Mouse (Mus musculus): Measurements from ENCODE around the gene Cacng7. TPM values are rescaled to one million over a fixed set of nuclear protein-coding genes. Genes with fewer than 3 reads are reported as not detected.

The Cacng7 gene
- total and polyA plus RNA-seq, 3 experiments, result 0.04 to 0.11 TPM; not detected in 1

DNA sequence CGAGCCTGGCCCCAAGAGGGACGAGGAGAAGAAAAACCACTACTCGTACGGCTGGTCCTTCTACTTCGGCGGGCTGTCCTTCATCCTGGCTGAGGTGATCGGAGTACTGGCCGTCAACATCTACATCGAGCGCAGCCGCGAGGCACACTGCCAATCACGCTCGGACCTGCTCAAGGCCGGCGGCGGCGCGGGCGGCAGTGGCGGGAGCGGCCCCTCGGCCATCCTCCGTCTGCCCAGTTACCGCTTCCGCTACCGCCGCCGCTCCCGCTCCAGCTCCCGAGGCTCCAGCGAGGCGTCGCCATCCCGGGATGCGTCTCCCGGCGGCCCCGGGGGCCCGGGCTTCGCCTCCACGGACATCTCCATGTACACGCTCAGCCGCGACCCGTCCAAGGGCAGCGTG lies 82.1 kb downstream of the Cacng7 start:
- H3K27ac ChIP-seq (ENCODE audit: control insufficient read depth, low read depth, low read length), result no peak overlapping the region
- no peaks in the 10 kb centered on the region for H3K9me3 ChIP-seq (replicated peaks; ENCODE audit: insufficient read depth, low read length)
- peaks cover 0 to 3% of the 10 kb centered on the region in 2 experiments; a peak in 1 of 4 replicates for H3K36me3 ChIP-seq (ENCODE audit: control insufficient read depth in 1 of 2, insufficient read depth in 2 of 2, low read length in 2 of 2)
- peaks cover 0 to 9% of the 10 kb centered on the region in 2 experiments; a peak in 3 of 4 replicates for H3K4me1 ChIP-seq (ENCODE audit: control insufficient read depth in 1 of 2, insufficient read depth in 2 of 2, low read length in 2 of 2)
- no peak for DNase-seq (ENCODE audit: low read depth, low spot score)
- H3K4me3 ChIP-seq (ENCODE audit: control insufficient read depth in 1 of 2, insufficient read depth in 1 of 2, low read depth in 2 of 2, low read length in 2 of 2), result no peak overlapping the region
- TF ChIP-seq SIN3A (IDR thresholded peaks at IDR 0.05; ENCODE audit: low read length) (no peak), MEF2A (IDR thresholded peaks at IDR 0.05; ENCODE audit: extremely low read depth, insufficient replicate concordance, low read depth, low read length, poor library complexity, severe bottlenecking) (no peak), CHD1 (IDR thresholded peaks at IDR 0.05; ENCODE audit: low read depth, low read length) (no peak), TBP (IDR thresholded peaks at IDR 0.05; ENCODE audit: low read depth, low read length) (no peak), ZKSCAN1 (IDR thresholded peaks at IDR 0.05; ENCODE audit: low read depth, low read length) (no peak), HCFC1 (IDR thresholded peaks at IDR 0.05; ENCODE audit: low read depth, low read length) (no peak), RCOR1 (IDR thresholded peaks at IDR 0.05; ENCODE audit: low read depth, low read length) (no peak), UBTF (IDR thresholded peaks at IDR 0.05; ENCODE audit: borderline replicate concordance, insufficient read depth, low read depth, low read length) (no peak), POLR2AphosphoS5 (IDR thresholded peaks at IDR 0.05; ENCODE audit: borderline replicate concordance, low read depth, low read length) (no peak), SMC3 (IDR thresholded peaks at IDR 0.05; ENCODE audit: low read depth, low read length) (no peak), GATA1 (IDR thresholded peaks at IDR 0.05; ENCODE audit: low read depth, low read length) (no peak), MYC (IDR thresholded peaks at IDR 0.05; ENCODE audit: low read depth, low read length) (no peak), CHD2 (IDR thresholded peaks at IDR 0.05; ENCODE audit: low read length) (no peak), ZC3H11A (IDR thresholded peaks at IDR 0.05; ENCODE audit: low read depth, low read length) (no peak), E2F4 (IDR thresholded peaks at IDR 0.05; ENCODE audit: borderline replicate concordance, low read depth, low read length) (no peak), MXI1 (IDR thresholded peaks at IDR 0.05; ENCODE audit: low read depth, low read length) (no peak), POLR2A (IDR thresholded peaks at IDR 0.05; ENCODE audit: control insufficient read depth in 1 of 2, insufficient read depth in 1 of 2, low read depth in 1 of 2, low read length in 2 of 2, poor library complexity in 1 of 2) (no peak), ZNF384 (IDR thresholded peaks at IDR 0.05; ENCODE audit: low read depth, low read length) (no peak), USF2 (IDR thresholded peaks at IDR 0.05; ENCODE audit: borderline replicate concordance in 1 of 2, insufficient read depth in 1 of 2, low read depth in 1 of 2, low read length in 2 of 2) (no peak), POLR2AphosphoS2 (IDR thresholded peaks at IDR 0.05; ENCODE audit: low read length) (no peak)
- H3K27me3 ChIP-seq (ENCODE audit: control insufficient read depth in 1 of 2, insufficient read depth in 2 of 2, low read length in 2 of 2), result no peaks in the 10 kb centered on the region
- H3K79me2 ChIP-seq (ENCODE audit: control insufficient read depth, insufficient read depth, low read length, poor library complexity), result peaks cover 10% of the 10 kb centered on the region
- H3K9ac ChIP-seq (ENCODE audit: control insufficient read depth, low read depth, low read length, poor library complexity, severe bottlenecking), result no peak overlapping the region

GRCm38 (mm10) chr7:3415378-3415777 lies 82.6 kb downstream of the Cacng7 start:
- Histone ChIP-seq H3K4me3 (ENCODE audit: control insufficient read depth in 1 of 2, insufficient read depth in 1 of 2, low read depth in 2 of 2, low read length in 2 of 2) (no peak overlapping the region), H3K27ac (ENCODE audit: control insufficient read depth, low read depth, low read length) (no peak overlapping the region), H3K9me3 (replicated peaks; ENCODE audit: insufficient read depth, low read length) (no peaks in the 10 kb centered on the region), H3K27me3 (ENCODE audit: control insufficient read depth in 1 of 2, insufficient read depth in 2 of 2, low read length in 2 of 2) (no peaks in the 10 kb centered on the region), H3K4me1 (ENCODE audit: control insufficient read depth in 1 of 2, insufficient read depth in 2 of 2, low read length in 2 of 2) (peaks cover 0 to 9% of the 10 kb centered on the region in 2 experiments; a peak in 3 of 4 replicates), H3K9ac (ENCODE audit: control insufficient read depth, low read depth, low read length, poor library complexity, severe bottlenecking) (no peak overlapping the region), H3K79me2 (ENCODE audit: control insufficient read depth, insufficient read depth, low read length, poor library complexity) (peaks cover 10% of the 10 kb centered on the region), H3K36me3 (ENCODE audit: control insufficient read depth in 1 of 2, insufficient read depth in 2 of 2, low read length in 2 of 2) (peaks cover 0 to 3% of the 10 kb centered on the region in 2 experiments; a peak in 1 of 4 replicates)
- TF ChIP-seq MAZ (IDR thresholded peaks at IDR 0.05; ENCODE audit: low read depth, low read length) (no peak), KAT2A (conservative IDR thresholded peaks at IDR 0.05; ENCODE audit: low read depth, low read length) (no peak), ZMIZ1 (IDR thresholded peaks at IDR 0.05; ENCODE audit: low read depth, low read length) (no peak), RAD21 (IDR thresholded peaks at IDR 0.05; ENCODE audit: low read depth, low read length) (no peak), CHD1 (IDR thresholded peaks at IDR 0.05; ENCODE audit: low read depth, low read length) (no peak), GATA1 (IDR thresholded peaks at IDR 0.05; ENCODE audit: low read depth, low read length) (no peak), NELFE (IDR thresholded peaks at IDR 0.05; ENCODE audit: low read depth, low read length) (no peak), MYB (IDR thresholded peaks at IDR 0.05; ENCODE audit: low read depth, low read length) (no peak), MXI1 (IDR thresholded peaks at IDR 0.05; ENCODE audit: low read depth, low read length) (no peak), NRF1 (IDR thresholded peaks at IDR 0.05; ENCODE audit: insufficient read depth, low read depth, low read length, poor library complexity, severe bottlenecking) (no peak), ZC3H11A (IDR thresholded peaks at IDR 0.05; ENCODE audit: low read depth, low read length) (no peak), TCF12 (IDR thresholded peaks at IDR 0.05; ENCODE audit: low read depth, low read length) (no peak), ELF1 (IDR thresholded peaks at IDR 0.05; ENCODE audit: low read depth, low read length) (no peak), ZKSCAN1 (IDR thresholded peaks at IDR 0.05; ENCODE audit: low read depth, low read length) (no peak), EP300 (IDR thresholded peaks at IDR 0.05; ENCODE audit: low read depth in 1 of 2, low read length in 2 of 2) (no peak), MYC (IDR thresholded peaks at IDR 0.05; ENCODE audit: low read depth, low read length) (no peak)
- DNase-seq (ENCODE audit: low read depth, low spot score), result no peak

All from MEL (cell line).